Mouse (Mus musculus): Measurements from ENCODE around the gene Plgrkt. TPM values are rescaled to one million over a fixed set of nuclear protein-coding genes. Genes with fewer than 3 reads are reported as not detected.

Gene Plgrkt
- total and polyA plus RNA-seq, 3 experiments: 117 to 145 TPM; not detected in 1

DNA sequence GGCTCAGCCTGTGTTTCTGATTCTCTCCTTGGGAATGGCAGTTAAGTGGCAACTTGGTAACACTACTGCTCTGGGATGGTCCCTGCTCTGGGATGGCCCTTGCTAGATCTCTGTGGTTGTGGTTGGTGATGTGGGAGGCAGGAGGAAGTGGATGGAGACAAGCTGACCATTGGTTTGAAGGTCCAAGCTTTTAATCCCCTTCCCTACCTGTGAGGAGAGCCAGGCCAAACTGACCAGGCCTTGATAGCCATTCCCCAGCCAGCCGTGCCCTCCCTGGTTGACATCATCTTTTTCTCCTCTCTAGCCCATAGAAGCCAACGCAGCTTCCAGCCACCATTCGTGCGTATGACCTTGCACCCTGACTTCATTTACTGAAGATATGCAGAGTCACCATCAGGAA, 35.4 kb upstream of the Plgrkt start:
- Histone ChIP-seq H3K4me1 (ENCODE audit: control insufficient read depth in 1 of 2, insufficient read depth in 2 of 2, low read length in 2 of 2) (peaks cover 12 to 26% of the 10 kb centered on the region in 2 experiments), H3K36me3 (ENCODE audit: control insufficient read depth in 1 of 2, insufficient read depth in 2 of 2, low read length in 2 of 2) (peaks cover 0 to 23% of the 10 kb centered on the region in 2 experiments; a peak in 2 of 4 replicates), H3K79me2 (ENCODE audit: control insufficient read depth, insufficient read depth, low read length, poor library complexity) (no peaks in the 10 kb centered on the region), H3K9me3 (replicated peaks; ENCODE audit: insufficient read depth, low read length) (no peaks in the 10 kb centered on the region), H3K4me3 (ENCODE audit: control insufficient read depth in 1 of 2, insufficient read depth in 1 of 2, low read depth in 2 of 2, low read length in 2 of 2) (no peak overlapping the region), H3K27ac (ENCODE audit: control insufficient read depth, low read depth, low read length) (no peak overlapping the region), H3K9ac (ENCODE audit: control insufficient read depth, low read depth, low read length, poor library complexity, severe bottlenecking) (no peak overlapping the region), H3K27me3 (ENCODE audit: control insufficient read depth in 1 of 2, insufficient read depth in 2 of 2, low read length in 2 of 2) (no peaks in the 10 kb centered on the region)
- no peak for DNase-seq (ENCODE audit: low read depth, low spot score)
- TF ChIP-seq NRF1 (IDR thresholded peaks at IDR 0.05; ENCODE audit: insufficient read depth, low read depth, low read length, poor library complexity, severe bottlenecking): no peak

DNA sequence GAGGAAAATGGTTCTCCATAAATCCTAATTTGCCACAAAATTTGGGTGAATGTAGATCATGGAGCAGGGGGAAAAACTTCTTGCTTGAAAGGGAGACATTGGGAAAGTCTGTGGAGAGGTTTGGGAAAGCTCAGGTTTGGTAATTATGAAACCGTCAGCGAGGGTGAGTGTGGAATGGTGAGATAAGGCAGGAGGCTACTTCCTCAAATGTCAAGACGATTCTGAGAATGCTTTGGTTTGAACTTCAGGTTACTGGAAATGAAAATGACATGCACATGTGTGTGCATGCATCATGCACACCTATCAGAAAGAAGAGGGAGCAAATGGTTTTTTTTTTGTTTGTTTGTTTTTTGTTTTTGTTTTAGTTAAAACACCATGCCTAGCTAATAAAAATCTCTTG, 33.3 kb upstream of the Plgrkt start:
- H3K9ac ChIP-seq (ENCODE audit: control insufficient read depth, low read depth, low read length, poor library complexity, severe bottlenecking): peak overlapping the region; percentile 37
- H3K27ac ChIP-seq (ENCODE audit: control insufficient read depth, low read depth, low read length): peak overlapping the region; percentile 40
- DNase-seq (ENCODE audit: low read depth, low spot score): peak; percentile 96
- no peaks in the 10 kb centered on the region for H3K79me2 ChIP-seq (ENCODE audit: control insufficient read depth, insufficient read depth, low read length, poor library complexity)
- peaks cover 19 to 31% of the 10 kb centered on the region in 2 experiments for H3K4me1 ChIP-seq (ENCODE audit: control insufficient read depth in 1 of 2, insufficient read depth in 2 of 2, low read length in 2 of 2)
- no peaks in the 10 kb centered on the region for H3K27me3 ChIP-seq (ENCODE audit: control insufficient read depth in 1 of 2, insufficient read depth in 2 of 2, low read length in 2 of 2)
- peaks cover 0 to 33% of the 10 kb centered on the region in 2 experiments; a peak in 2 of 4 replicates for H3K36me3 ChIP-seq (ENCODE audit: control insufficient read depth in 1 of 2, insufficient read depth in 2 of 2, low read length in 2 of 2)
- H3K4me3 ChIP-seq (ENCODE audit: control insufficient read depth in 1 of 2, insufficient read depth in 1 of 2, low read depth in 2 of 2, low read length in 2 of 2): peak overlapping the region; percentile 49 to 60
- H3K9me3 ChIP-seq (replicated peaks; ENCODE audit: insufficient read depth, low read length): no peaks in the 10 kb centered on the region
- TF ChIP-seq MYB (IDR thresholded peaks at IDR 0.05; ENCODE audit: low read depth, low read length): peak; percentile 85
- no peak for TF ChIP-seq POLR2AphosphoS5 (IDR thresholded peaks at IDR 0.05; ENCODE audit: borderline replicate concordance, low read depth, low read length)
- peak; percentile 95 for TF ChIP-seq TAL1 (IDR thresholded peaks at IDR 0.05; ENCODE audit: low read length)
- peak; percentile 83; the same call in 1 of the 2 replicates for TF ChIP-seq MAFK (IDR thresholded peaks at IDR 0.05; ENCODE audit: borderline replicate concordance, low read depth, low read length)
- TF ChIP-seq POLR2AphosphoS2 (IDR thresholded peaks at IDR 0.05; ENCODE audit: low read length): no peak
- TF ChIP-seq CHD2 (IDR thresholded peaks at IDR 0.05; ENCODE audit: low read length): no peak; the same call in 1 of the 2 replicates
- TF ChIP-seq TBP (IDR thresholded peaks at IDR 0.05; ENCODE audit: low read depth, low read length): peak; percentile 66
- TF ChIP-seq ZKSCAN1 (IDR thresholded peaks at IDR 0.05; ENCODE audit: low read depth, low read length): no peak
- no peak for TF ChIP-seq E2F4 (IDR thresholded peaks at IDR 0.05; ENCODE audit: borderline replicate concordance, low read depth, low read length)
- TF ChIP-seq BHLHE40 (IDR thresholded peaks at IDR 0.05; ENCODE audit: borderline replicate concordance, low read depth, low read length): peak; percentile 73; the same call in 1 of the 2 replicates
- TF ChIP-seq ETS1 (IDR thresholded peaks at IDR 0.05; ENCODE audit: low read depth, low read length): peak; percentile 95
- peak; percentile 96 for TF ChIP-seq MXI1 (IDR thresholded peaks at IDR 0.05; ENCODE audit: low read depth, low read length)
- peak; percentile 69 for TF ChIP-seq MAZ (IDR thresholded peaks at IDR 0.05; ENCODE audit: low read depth, low read length)
- peak; percentile 78 for TF ChIP-seq ELF1 (IDR thresholded peaks at IDR 0.05; ENCODE audit: low read depth, low read length)
- TF ChIP-seq ZC3H11A (IDR thresholded peaks at IDR 0.05; ENCODE audit: low read depth, low read length): no peak
- no peak for TF ChIP-seq USF2 (IDR thresholded peaks at IDR 0.05; ENCODE audit: borderline replicate concordance in 1 of 2, insufficient read depth in 1 of 2, low read depth in 1 of 2, low read length in 2 of 2)
- peak; percentile 61; the same call in 1 of the 2 replicates for TF ChIP-seq HCFC1 (IDR thresholded peaks at IDR 0.05; ENCODE audit: low read depth, low read length)
- TF ChIP-seq JUND (IDR thresholded peaks at IDR 0.05; ENCODE audit: low read depth, low read length): peak; percentile 88
- TF ChIP-seq EP300 (IDR thresholded peaks at IDR 0.05; ENCODE audit: low read depth in 1 of 2, low read length in 2 of 2): peak; percentile 96 to 100
- TF ChIP-seq RCOR1 (IDR thresholded peaks at IDR 0.05; ENCODE audit: low read depth, low read length): peak; percentile 99
- no peak for TF ChIP-seq CHD1 (IDR thresholded peaks at IDR 0.05; ENCODE audit: low read depth, low read length)
- TF ChIP-seq UBTF (IDR thresholded peaks at IDR 0.05; ENCODE audit: borderline replicate concordance, insufficient read depth, low read depth, low read length): no peak
- peak; percentile 99 for TF ChIP-seq GATA1 (IDR thresholded peaks at IDR 0.05; ENCODE audit: low read depth, low read length)
- no peak for TF ChIP-seq NELFE (IDR thresholded peaks at IDR 0.05; ENCODE audit: low read depth, low read length)
- no peak for TF ChIP-seq KAT2A (conservative IDR thresholded peaks at IDR 0.05; ENCODE audit: low read depth, low read length)
- peak; percentile 89 for TF ChIP-seq MAX (IDR thresholded peaks at IDR 0.05; ENCODE audit: low read length)
- peak; percentile 99 for TF ChIP-seq MYC (IDR thresholded peaks at IDR 0.05; ENCODE audit: low read depth, low read length)
- peak; percentile 94 for TF ChIP-seq TCF12 (IDR thresholded peaks at IDR 0.05; ENCODE audit: low read depth, low read length)
- TF ChIP-seq CTCF (IDR thresholded peaks at IDR 0.05 in 2 of 3, conservative IDR thresholded peaks at IDR 0.05 in 1 of 3; ENCODE audit: control insufficient read depth in 1 of 3, insufficient read depth in 1 of 3, low read depth in 2 of 3, low read length in 3 of 3, poor library complexity in 1 of 3, severe bottlenecking in 1 of 3): no peak
- TF ChIP-seq POLR2A (IDR thresholded peaks at IDR 0.05; ENCODE audit: control insufficient read depth in 1 of 2, insufficient read depth in 1 of 2, low read depth in 1 of 2, low read length in 2 of 2, poor library complexity in 1 of 2): no peak
- no peak; the same call in 1 of the 2 replicates for TF ChIP-seq NRF1 (IDR thresholded peaks at IDR 0.05; ENCODE audit: insufficient read depth, low read depth, low read length, poor library complexity, severe bottlenecking)
- TF ChIP-seq SMC3 (IDR thresholded peaks at IDR 0.05; ENCODE audit: low read depth, low read length): peak; percentile 23
